Mouse (Mus musculus): ENCODE data around the gene Dnmt1. TPM values are rescaled to one million over a fixed set of nuclear protein-coding genes. Genes with fewer than 3 reads are reported as not detected.

Dnmt1 gene
- polyA plus RNA-seq, 1 experiment from 2014 or later: 80.0 TPM

- Histone ChIP-seq H3K36me3 (no peaks in the 10 kb centered on the region), H3K4me3 (no peak overlapping the region), H3K9me3 (no peaks in the 10 kb centered on the region), H3K4me2 (replicated peaks) (no peak overlapping the region), H3K4me1 (no peaks in the 10 kb centered on the region), H3K27me3 (no peaks in the 10 kb centered on the region; the same call in 1 of the 2 replicates), H3K27ac (replicated peaks) (no peak overlapping the region), H3K9ac (replicated peaks) (no peak overlapping the region)
- WGBS: 100% methylated on average over 4 of the region's 4 CpGs
- no peak for ATAC-seq (replicated peaks)
Measured at GRCm38 (mm10) chr9:20991587-20991986, 31.9 kb upstream of the Dnmt1 start.

- Histone ChIP-seq H3K36me3 (no peaks in the 10 kb centered on the region), H3K9ac (replicated peaks) (no peak overlapping the region), H3K27ac (replicated peaks) (no peak overlapping the region), H3K9me3 (no peaks in the 10 kb centered on the region), H3K27me3 (no peaks in the 10 kb centered on the region; the same call in 1 of the 2 replicates), H3K4me2 (replicated peaks) (no peak overlapping the region), H3K4me1 (no peaks in the 10 kb centered on the region), H3K4me3 (no peak overlapping the region)
- WGBS: 5% methylated on average over 10 of the region's 10 CpGs
- no peak for ATAC-seq (replicated peaks)
Measured at GRCm38 (mm10) chr9:20990861-20991260, 31.2 kb upstream of the Dnmt1 start.

GRCm38 (mm10) chr9:20987953-20988352, 28.3 kb upstream of the Dnmt1 start:
- Histone ChIP-seq H3K4me2 (replicated peaks) (no peak overlapping the region), H3K9ac (replicated peaks) (no peak overlapping the region), H3K4me1 (no peaks in the 10 kb centered on the region), H3K36me3 (no peaks in the 10 kb centered on the region), H3K27ac (replicated peaks) (no peak overlapping the region), H3K9me3 (no peaks in the 10 kb centered on the region), H3K4me3 (no peak overlapping the region), H3K27me3 (no peaks in the 10 kb centered on the region; the same call in 1 of the 2 replicates)
- 21% methylated on average over 7 of the region's 7 CpGs for WGBS
- ATAC-seq (replicated peaks): no peak

GRCm38 (mm10) chr9:20986952-20987686, 27.4 kb upstream of the Dnmt1 start:
- ATAC-seq (replicated peaks): no peak
- 60% methylated on average over 15 of the region's 15 CpGs for WGBS
- no peaks in the 10 kb centered on the region for H3K36me3 ChIP-seq
- H3K4me3 ChIP-seq: no peak overlapping the region
- no peaks in the 10 kb centered on the region; the same call in 1 of the 2 replicates for H3K27me3 ChIP-seq
- no peak overlapping the region for H3K4me2 ChIP-seq (replicated peaks)
- no peak overlapping the region for H3K27ac ChIP-seq (replicated peaks)
- H3K9ac ChIP-seq (replicated peaks): no peak overlapping the region
- no peaks in the 10 kb centered on the region for H3K4me1 ChIP-seq
- H3K9me3 ChIP-seq: no peaks in the 10 kb centered on the region

GRCm38 (mm10) chr9:20983169-20983568, 23.5 kb upstream of the Dnmt1 start:
- ATAC-seq (replicated peaks): no peak
- Histone ChIP-seq H3K36me3 (no peaks in the 10 kb centered on the region), H3K4me1 (no peaks in the 10 kb centered on the region), H3K9me3 (no peaks in the 10 kb centered on the region), H3K4me2 (replicated peaks) (no peak overlapping the region), H3K9ac (replicated peaks) (no peak overlapping the region), H3K4me3 (no peak overlapping the region), H3K27me3 (no peaks in the 10 kb centered on the region; the same call in 1 of the 2 replicates), H3K27ac (replicated peaks) (no peak overlapping the region)
- 70% methylated on average over 5 of the region's 5 CpGs for WGBS

- H3K9me3 ChIP-seq: no peaks in the 10 kb centered on the region
- H3K4me2 ChIP-seq (replicated peaks): no peak overlapping the region
- H3K27me3 ChIP-seq: no peaks in the 10 kb centered on the region
- no peak overlapping the region for H3K27ac ChIP-seq (replicated peaks)
- H3K36me3 ChIP-seq: no peaks in the 10 kb centered on the region
- H3K4me1 ChIP-seq: no peaks in the 10 kb centered on the region
- no peak for ATAC-seq (replicated peaks)
- H3K4me3 ChIP-seq: no peak overlapping the region
- no peak overlapping the region for H3K9ac ChIP-seq (replicated peaks)
- WGBS: 71% methylated on average over 3 of the region's 3 CpGs
Measured at GRCm38 (mm10) chr9:20982171-20982570, 22.5 kb upstream of the Dnmt1 start.

GRCm38 (mm10) chr9:20979769-20980168, 20.1 kb upstream of the Dnmt1 start:
- H3K4me2 ChIP-seq (replicated peaks): no peak overlapping the region
- H3K27me3 ChIP-seq: no peaks in the 10 kb centered on the region
- H3K9ac ChIP-seq (replicated peaks): no peak overlapping the region
- H3K36me3 ChIP-seq: no peaks in the 10 kb centered on the region
- H3K4me3 ChIP-seq: no peak overlapping the region
- ATAC-seq (replicated peaks): no peak
- WGBS: 89% methylated on average over 7 of the region's 7 CpGs
- H3K9me3 ChIP-seq: no peaks in the 10 kb centered on the region
- peaks cover 19% of the 10 kb centered on the region for H3K4me1 ChIP-seq
- H3K27ac ChIP-seq (replicated peaks): no peak overlapping the region

- H3K27ac ChIP-seq (replicated peaks): no peak overlapping the region
- no peak for ATAC-seq (replicated peaks)
Measured at GRCm38 (mm10) chr9:20979181-20979580, 19.5 kb upstream of the Dnmt1 start.

GRCm38 (mm10) chr9:20978409-20979095, 18.9 kb upstream of the Dnmt1 start:
- 56% methylated on average over 10 of the region's 10 CpGs for WGBS
- no peak for ATAC-seq (replicated peaks)
- no peak overlapping the region for H3K4me3 ChIP-seq

More at GRCm38 (mm10) chr9:20979181-20979580, 19.5 kb upstream of the Dnmt1 start:
- Histone ChIP-seq H3K4me3 (no peak overlapping the region), H3K9me3 (no peaks in the 10 kb centered on the region), H3K9ac (replicated peaks) (no peak overlapping the region), H3K4me1 (peaks cover 19% of the 10 kb centered on the region), H3K4me2 (replicated peaks) (no peak overlapping the region), H3K27me3 (no peaks in the 10 kb centered on the region), H3K36me3 (no peaks in the 10 kb centered on the region)
- whole genome bisulfite sequencing: 68% methylated on average over 5 of the region's 5 CpGs

GRCm38 (mm10) chr9:20976961-20977689, 17.4 kb upstream of the Dnmt1 start:
- H3K27me3 ChIP-seq: no peaks in the 10 kb centered on the region
- peak overlapping the region; percentile 81 for H3K4me3 ChIP-seq
- H3K9ac ChIP-seq (replicated peaks): 0 out of 2 replicates have a peak overlapping the region, but pooled peaks have one; percentile 77
- no peak overlapping the region for H3K27ac ChIP-seq (replicated peaks)
- peaks cover 25% of the 10 kb centered on the region for H3K4me1 ChIP-seq
- no peaks in the 10 kb centered on the region for H3K36me3 ChIP-seq
- WGBS: 5% methylated on average over 4 of the region's 4 CpGs
- ATAC-seq (replicated peaks): no peak
- peak overlapping the region; percentile 100 for H3K4me2 ChIP-seq (replicated peaks)
- no peaks in the 10 kb centered on the region for H3K9me3 ChIP-seq

More at GRCm38 (mm10) chr9:20978409-20979095, 18.9 kb upstream of the Dnmt1 start:
- Histone ChIP-seq H3K9ac (replicated peaks) (no peak overlapping the region), H3K27me3 (no peaks in the 10 kb centered on the region), H3K27ac (replicated peaks) (no peak overlapping the region), H3K4me1 (peaks cover 19% of the 10 kb centered on the region), H3K4me2 (replicated peaks) (no peak overlapping the region), H3K36me3 (no peaks in the 10 kb centered on the region), H3K9me3 (no peaks in the 10 kb centered on the region)

- Histone ChIP-seq H3K4me2 (replicated peaks) (peak within 1 kb of the TSS; percentile 100), H3K4me3 (peak within 1 kb of the TSS; percentile 81), H3K36me3 (no peaks in the 10 kb centered on the region), H3K4me1 (peaks cover 25% of the 10 kb centered on the region), H3K27ac (replicated peaks) (peak within 1 kb of the TSS; percentile 25; the same call in 1 of the 2 replicates), H3K9me3 (no peaks in the 10 kb centered on the region), H3K27me3 (no peaks in the 10 kb centered on the region), H3K9ac (replicated peaks) (peak within 1 kb of the TSS; percentile 77)
- peak; percentile 73 for ATAC-seq (replicated peaks)
- 0% methylated on average over 46 of the region's 47 CpGs for WGBS
Measured at GRCm38 (mm10) chr9:20976216-20976960, 16.7 kb upstream of the Dnmt1 start, which contains the start of gene S1pr2. Gene S1pr2 (minus strand): TSS chr9:20976781.

Data from forebrain, embryonic 15.5 days (tissue).